Mouse (Mus musculus) midbrain, postnatal 0 days (tissue): Measurements from ENCODE around the gene Shroom3. TPM values are rescaled to one million over a fixed set of nuclear protein-coding genes. Genes with fewer than 3 reads are reported as not detected.

Experiments
- ATAC-seq: fragments of 200-750 bp; cut with Nextera tagmentation; 2 replicates; pipeline ENCODE4 v1.8.0; 2017; ENCODE audit warnings: moderate number of reproducible peaks, mild to moderate bottlenecking, moderate TSS enrichment, moderate library complexity; ENCODE audit not compliant: low FRiP score
- DNase-seq: peaks from one replicate; pipeline ENCODE4 v3.0.0-alpha.2; 2015; ENCODE audit warnings: low spot score
- H3K27ac ChIP-seq: fragments of 300-500 bp; sonication (generic); 2 replicates; pipeline ENCODE4 v1.5.1; 2014; ENCODE audit warnings: low read depth, mild to moderate bottlenecking, low read length, mixed read lengths
- H3K27me3 ChIP-seq: fragments of 300-500 bp; sonication (generic); 2 replicates; pipeline ENCODE4 v1.6.1; 2014; ENCODE audit warnings: low read length, control low read depth, mixed read lengths; ENCODE audit not compliant: insufficient read depth
- H3K36me3 ChIP-seq: fragments of 300-500 bp; sonication (generic); 2 replicates; pipeline ENCODE4 v1.6.1; 2014; ENCODE audit warnings: low read length, control low read depth, mixed read lengths; ENCODE audit not compliant: insufficient read depth
- H3K4me1 ChIP-seq: fragments of 300-500 bp; sonication (generic); 2 replicates; pipeline ENCODE4 v1.6.1; 2014; ENCODE audit warnings: mild to moderate bottlenecking, control low read depth, antibody characterized with exemption, low read length, mixed read lengths; ENCODE audit not compliant: insufficient read depth
- H3K4me2 ChIP-seq: fragments of 300-500 bp; sonication (generic); 2 replicates; pipeline ENCODE4 v1.6.1; 2014; ENCODE audit warnings: low read depth, mild to moderate bottlenecking, low read length, mixed read lengths; ENCODE audit not compliant: poor library complexity, severe bottlenecking
- H3K4me3 ChIP-seq: fragments of 300-500 bp; sonication (generic); 2 replicates; pipeline ENCODE4 v1.5.1; 2014; ENCODE audit warnings: low read depth, mild to moderate bottlenecking, low read length, moderate library complexity
- H3K9ac ChIP-seq: fragments of 300-500 bp; sonication (generic); replicated peaks from 2 replicates; pipeline ENCODE4 v1.6.1; 2014; ENCODE audit warnings: mild to moderate bottlenecking, low read length, moderate library complexity, mixed read lengths; ENCODE audit not compliant: poor library complexity, severe bottlenecking
- H3K9me3 ChIP-seq: fragments of 300-500 bp; sonication (generic); 2 replicates; pipeline ENCODE4 v1.6.1; 2016; ENCODE audit warnings: low read length, control low read depth
- CTCF ChIP-seq: IDR thresholded peaks from 2 replicates; pipeline ENCODE4 v1.5.1; 2016; ENCODE audit warnings: antibody characterized with exemption, mild to moderate bottlenecking
- WGBS: fragments of 180-500 bp; shearing (Covaris S2); extraction: QIAGEN DNeasy Blood & Tissue Kit; methylation state at CpG from one replicate; pipeline ENCODE4 v1.1.7; 2014; 5-methylcytosine and 5-hydroxymethylcytosine counted together
- polyA plus RNA-seq: library from polyadenylated mRNA; unstranded; fragments of >200 nt; fragmentation: Nextera tagmentation; extraction: Ambion mirVana; gene quantifications from 2 replicates; pipeline ENCODE4 v1.2.1, GENCODE M21; 2015
- total RNA-seq: library from RNA; depleted of rRNA; stranded (reverse); fragments of >200 nt; gene quantifications from 2 replicates; pipeline ENCODE4 v1.2.3, GENCODE M21; 2014

Gene Shroom3
- total and polyA plus RNA-seq, 2 experiments from 2014 or later = 1.2 to 8.1 TPM

DNA sequence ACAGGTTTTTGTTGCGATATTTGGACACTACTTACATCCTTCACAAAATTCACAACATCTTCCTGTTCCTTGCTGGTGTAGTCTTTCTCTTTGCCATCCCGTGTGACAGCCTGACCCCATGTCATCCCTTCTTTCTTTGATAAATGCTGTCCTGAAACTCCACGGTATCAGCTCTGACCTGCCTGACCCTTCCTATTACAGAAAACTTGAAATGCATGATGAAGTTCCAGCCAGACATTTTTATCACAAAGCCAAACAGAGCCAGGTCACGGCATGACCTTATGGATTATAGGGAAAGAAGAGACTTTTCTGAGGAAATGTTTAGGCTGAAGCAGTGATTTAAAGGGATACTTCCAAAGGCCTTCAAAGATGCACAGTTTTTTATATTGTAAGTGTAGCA is 197.7 kb downstream of the Shroom3 start:
- WGBS = 55% methylated on average over 4 of the region's 4 CpGs
- ATAC-seq (no peak), DNase-seq (no peak)
- no peak for TF ChIP-seq CTCF
- Histone ChIP-seq H3K4me3 (no peak overlapping the region), H3K4me1 (no peaks in the 10 kb centered on the region), H3K4me2 (no peak overlapping the region), H3K36me3 (no peaks in the 10 kb centered on the region), H3K9me3 (no peaks in the 10 kb centered on the region), H3K27me3 (no peaks in the 10 kb centered on the region), H3K9ac (no peak overlapping the region), H3K27ac (no peak overlapping the region)

- no peaks in the 10 kb centered on the region for H3K27me3 ChIP-seq
- no peak overlapping the region for H3K9ac ChIP-seq
- no peaks in the 10 kb centered on the region for H3K4me1 ChIP-seq
- H3K36me3 ChIP-seq = no peaks in the 10 kb centered on the region
- H3K9me3 ChIP-seq = no peaks in the 10 kb centered on the region
- TF ChIP-seq CTCF = no peak
- H3K4me3 ChIP-seq = no peak overlapping the region
- no peak for DNase-seq
- no peak for ATAC-seq
- H3K4me2 ChIP-seq = no peak overlapping the region
- no peak overlapping the region for H3K27ac ChIP-seq
- WGBS = 91% methylated on average over 4 of the region's 4 CpGs
Measured at GRCm38 (mm10) chr5:92886141-92886540, 202.9 kb downstream of the Shroom3 start.

DNA sequence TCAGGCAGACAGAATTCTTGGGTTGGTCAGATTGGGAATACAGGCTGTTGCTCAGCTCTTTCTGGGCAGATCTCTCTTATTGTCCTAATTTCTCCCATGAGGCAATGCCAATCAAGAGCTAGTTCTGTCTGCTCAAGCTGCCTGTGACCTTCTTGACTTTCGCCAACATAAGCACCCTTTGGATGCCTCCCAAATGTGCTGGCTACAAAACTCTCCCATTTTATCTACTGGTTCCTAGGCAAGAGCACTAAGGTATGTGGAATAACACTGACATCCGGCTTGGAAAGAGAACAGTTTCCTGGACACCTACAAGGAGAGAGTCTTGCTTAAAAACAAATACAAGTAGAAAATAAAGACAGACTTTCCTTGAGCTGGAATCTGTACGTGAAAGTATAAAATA is 204.3 kb downstream of the Shroom3 start:
- 54% methylated on average over 3 of the region's 3 CpGs for WGBS
- no peak for ATAC-seq
- Histone ChIP-seq H3K36me3 (no peaks in the 10 kb centered on the region), H3K4me1 (no peaks in the 10 kb centered on the region), H3K27ac (no peak overlapping the region), H3K4me3 (no peak overlapping the region), H3K27me3 (no peaks in the 10 kb centered on the region), H3K9ac (no peak overlapping the region), H3K4me2 (no peak overlapping the region), H3K9me3 (no peaks in the 10 kb centered on the region)
- TF ChIP-seq CTCF = no peak
- no peak for DNase-seq

DNA sequence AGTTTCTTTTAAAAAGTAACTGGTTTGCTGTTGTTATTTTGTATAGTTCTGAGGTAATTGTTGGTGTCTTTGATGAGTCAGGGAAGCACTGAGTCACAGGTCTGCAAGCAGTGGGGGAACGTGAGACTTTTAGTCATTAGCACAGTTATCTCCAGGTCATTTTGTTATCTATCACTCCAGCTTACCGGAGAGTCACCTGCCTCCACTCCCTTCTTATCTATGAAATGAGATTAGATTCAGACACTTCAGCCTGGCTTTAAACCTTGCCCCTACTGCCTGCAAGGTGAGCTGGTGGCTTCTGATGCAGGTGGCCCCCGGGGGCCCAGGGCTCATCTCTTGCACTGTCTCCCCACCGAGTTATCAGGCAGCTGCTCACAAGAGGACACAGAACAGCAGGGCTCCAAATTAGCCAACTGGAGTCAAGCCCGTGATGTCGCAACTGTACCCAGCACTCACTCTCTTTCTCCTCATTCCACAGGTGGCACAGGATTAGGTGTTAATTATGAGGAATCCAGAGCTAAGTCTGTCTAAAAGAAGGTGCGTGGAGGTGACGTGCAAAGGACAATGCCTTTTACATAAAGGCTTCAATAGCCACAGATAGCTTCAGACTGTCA is 205.5 kb downstream of the Shroom3 start:
- TF ChIP-seq CTCF = no peak
- DNase-seq = no peak
- Histone ChIP-seq H3K9me3 (no peaks in the 10 kb centered on the region), H3K36me3 (no peaks in the 10 kb centered on the region), H3K4me1 (no peaks in the 10 kb centered on the region), H3K4me3 (no peak overlapping the region), H3K9ac (no peak overlapping the region), H3K4me2 (no peak overlapping the region), H3K27me3 (no peaks in the 10 kb centered on the region), H3K27ac (no peak overlapping the region)
- no peak for ATAC-seq
- WGBS = 61% methylated on average over 8 of the region's 8 CpGs

DNA sequence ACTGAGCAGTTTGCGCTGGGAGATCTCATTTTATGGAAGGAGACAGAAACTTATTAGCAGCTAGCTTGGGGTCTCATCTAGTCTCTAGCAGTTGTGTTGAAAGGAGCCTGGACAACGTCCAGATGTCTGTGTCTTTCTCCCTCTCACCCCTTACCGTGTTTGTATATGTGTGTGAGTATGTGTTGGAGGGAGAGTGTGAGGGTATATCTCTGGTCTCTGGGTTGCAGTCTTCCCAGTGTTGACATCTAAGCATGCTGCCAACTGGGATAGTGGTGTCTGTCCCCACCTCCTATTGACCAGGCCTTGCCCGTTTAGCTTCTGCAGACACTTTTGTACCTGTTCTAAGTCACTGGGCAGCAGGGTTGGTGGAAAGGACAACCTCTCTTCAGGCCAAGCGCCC is 207.7 kb downstream of the Shroom3 start:
- H3K4me1 ChIP-seq = no peaks in the 10 kb centered on the region
- H3K27me3 ChIP-seq = no peaks in the 10 kb centered on the region
- H3K27ac ChIP-seq = no peak overlapping the region
- WGBS = 90% methylated on average over 5 of the region's 5 CpGs
- no peaks in the 10 kb centered on the region for H3K9me3 ChIP-seq
- no peaks in the 10 kb centered on the region for H3K36me3 ChIP-seq
- no peak overlapping the region for H3K4me2 ChIP-seq
- TF ChIP-seq CTCF = no peak
- no peak overlapping the region for H3K9ac ChIP-seq
- ATAC-seq = no peak
- no peak overlapping the region for H3K4me3 ChIP-seq
- no peak for DNase-seq

GRCm38 (mm10) chr5:92893284-92893683 is 210.0 kb downstream of the Shroom3 start:
- no peak for TF ChIP-seq CTCF
- no peak overlapping the region for H3K9ac ChIP-seq
- H3K36me3 ChIP-seq = no peaks in the 10 kb centered on the region
- H3K4me1 ChIP-seq = no peaks in the 10 kb centered on the region
- no peak overlapping the region for H3K4me3 ChIP-seq
- no peak overlapping the region for H3K27ac ChIP-seq
- no peaks in the 10 kb centered on the region for H3K27me3 ChIP-seq
- DNase-seq = no peak
- WGBS = 33% methylated on average over 4 of the region's 4 CpGs
- H3K9me3 ChIP-seq = no peaks in the 10 kb centered on the region
- no peak overlapping the region for H3K4me2 ChIP-seq
- no peak for ATAC-seq
